Mouse (Mus musculus) thymus, postnatal 36 days (tissue): Measurements from ENCODE around the gene Apmap.

Experiments used
- DNase-seq, 2 experiments: peaks; one replicate each; pipeline ENCODE4 v3.0.0; 2022; ENCODE audit warnings: mixed read lengths in 2 of 2

Apmap gene

DNA sequence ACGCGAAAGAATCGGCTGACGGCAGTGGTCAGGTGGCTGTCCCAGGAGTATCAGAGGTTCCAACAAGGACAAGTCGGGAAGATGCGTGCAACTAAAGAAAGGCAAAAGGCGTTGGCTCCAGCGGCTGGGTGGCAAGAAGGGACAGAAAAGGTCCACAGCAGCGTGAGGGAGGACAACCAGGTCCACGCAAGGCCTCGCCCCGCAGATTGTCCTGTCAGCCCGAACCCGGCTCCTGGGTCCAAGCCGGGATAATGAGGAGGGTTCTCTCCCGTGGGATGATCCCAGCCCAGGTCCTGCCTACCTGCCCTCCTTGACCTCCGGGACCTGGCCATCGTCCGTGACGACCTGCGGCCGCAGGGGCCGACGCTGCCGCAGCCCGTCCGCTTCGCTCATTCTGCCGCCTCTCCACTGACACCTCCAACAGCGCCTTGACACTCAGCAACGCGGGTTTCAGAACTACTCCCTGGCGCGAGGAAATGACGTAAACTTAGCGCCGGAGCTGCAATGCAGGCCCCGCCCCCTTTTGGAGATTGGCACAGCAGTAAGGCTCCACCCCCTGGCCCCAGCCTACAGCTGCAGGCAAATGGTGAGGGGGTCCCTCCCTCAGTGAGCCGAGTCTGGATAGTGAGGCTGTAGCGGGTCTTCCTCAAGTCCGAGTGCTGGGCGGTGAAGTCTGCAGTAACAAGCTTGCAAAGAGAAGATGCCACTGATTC is at the start of gene Apmap:
Gene Apmap, minus strand, starts transcription at position 481 of the 713 bp plus-strand sequence.
- DNase-seq: peak; percentile 95 to 97

DNA sequence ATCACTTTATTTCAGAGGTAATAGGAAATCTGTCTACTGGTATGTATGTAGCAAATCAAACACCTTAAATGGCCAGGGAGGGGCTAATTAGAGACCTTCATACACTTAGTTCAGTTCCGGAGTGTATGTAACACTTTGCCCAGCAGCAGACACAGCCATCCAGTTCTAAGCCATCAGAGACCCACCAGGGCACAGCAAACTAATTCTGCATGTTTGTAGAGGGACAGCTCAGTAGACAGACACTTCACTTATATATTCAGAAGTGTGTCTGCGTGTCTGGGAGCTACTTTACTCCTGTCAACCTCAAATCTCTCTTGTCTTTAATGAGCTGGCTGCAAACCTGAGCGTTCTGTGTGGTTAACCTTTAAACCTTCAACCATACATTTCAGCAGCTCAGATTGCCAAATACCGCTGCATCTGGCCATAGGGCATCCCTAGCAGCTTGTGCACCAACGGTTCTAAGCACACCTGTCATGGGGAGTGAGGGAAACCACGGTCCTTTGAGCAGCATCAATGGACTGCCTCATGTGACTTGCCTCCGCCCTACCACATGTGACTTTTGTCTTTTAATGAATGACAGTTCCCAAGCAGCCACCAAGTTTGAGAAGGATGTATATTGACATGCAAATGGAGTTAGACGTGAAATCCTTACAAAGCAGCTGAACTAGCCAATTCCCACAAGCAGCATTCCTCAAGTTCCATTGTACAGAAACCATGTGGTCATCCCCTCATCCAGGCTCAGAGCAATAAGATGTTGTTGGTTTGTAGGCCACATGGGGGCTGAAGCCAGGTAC is 48.8 kb upstream of the Apmap start:
- peak; percentile 60 to 79 for DNase-seq

DNA sequence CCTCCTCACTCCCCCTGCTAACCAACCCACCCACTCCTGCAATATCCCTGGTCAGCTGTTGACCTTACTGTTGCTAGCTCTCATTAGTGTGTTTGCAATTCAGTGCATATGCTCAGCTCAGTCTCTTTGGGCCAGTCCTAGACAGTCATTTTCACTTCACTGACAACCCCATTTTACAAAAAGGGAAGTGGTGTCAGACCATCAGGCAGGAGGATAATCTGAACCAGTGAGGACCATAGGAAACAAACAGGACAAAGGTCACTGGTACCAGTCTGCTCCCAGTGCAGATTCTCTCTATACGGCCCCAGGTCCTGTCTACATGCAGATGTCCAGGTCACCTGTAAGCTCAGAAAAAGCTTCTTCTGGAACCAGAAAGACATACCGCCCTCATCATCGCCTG is 47.7 kb upstream of the Apmap start:
- no peak for DNase-seq

DNA sequence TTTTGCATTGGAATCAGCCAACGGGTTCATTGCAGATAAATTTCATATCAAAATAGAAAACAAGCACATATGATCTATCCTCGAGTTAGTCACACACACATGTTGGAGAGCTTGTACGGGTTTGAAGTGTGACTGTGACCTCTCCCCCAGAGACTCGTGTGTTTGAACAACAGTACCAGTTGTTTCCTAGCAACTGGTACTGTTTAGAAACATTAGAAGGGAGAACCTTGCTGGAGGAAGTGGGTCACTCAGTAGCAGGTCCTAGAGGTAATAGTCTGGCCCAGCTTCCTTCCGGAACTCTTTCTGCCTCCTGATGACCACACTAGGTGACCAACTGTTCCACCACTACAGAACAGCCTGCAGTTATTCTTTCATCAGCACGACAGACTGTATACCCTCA is 46.9 kb upstream of the Apmap start:
- DNase-seq: no peak

DNA sequence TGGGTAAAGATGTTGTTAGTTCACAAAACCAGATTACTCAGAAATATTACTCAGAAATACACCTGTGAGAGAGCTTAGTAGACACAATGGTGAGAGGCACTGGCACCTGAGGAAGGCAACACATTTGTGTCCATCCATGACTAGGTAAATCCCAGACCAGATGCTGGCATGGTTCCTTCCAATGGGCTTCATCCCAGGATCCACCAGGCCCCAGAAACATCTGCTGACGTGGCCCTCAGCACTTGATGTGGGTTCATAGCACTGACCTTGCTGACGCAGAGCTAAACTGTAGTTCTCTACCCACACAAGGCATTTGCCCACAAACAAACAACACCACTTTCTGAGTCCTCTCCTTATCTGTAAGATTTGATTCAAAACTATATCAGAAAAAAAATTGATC is 46.4 kb upstream of the Apmap start:
- DNase-seq: no peak

DNA sequence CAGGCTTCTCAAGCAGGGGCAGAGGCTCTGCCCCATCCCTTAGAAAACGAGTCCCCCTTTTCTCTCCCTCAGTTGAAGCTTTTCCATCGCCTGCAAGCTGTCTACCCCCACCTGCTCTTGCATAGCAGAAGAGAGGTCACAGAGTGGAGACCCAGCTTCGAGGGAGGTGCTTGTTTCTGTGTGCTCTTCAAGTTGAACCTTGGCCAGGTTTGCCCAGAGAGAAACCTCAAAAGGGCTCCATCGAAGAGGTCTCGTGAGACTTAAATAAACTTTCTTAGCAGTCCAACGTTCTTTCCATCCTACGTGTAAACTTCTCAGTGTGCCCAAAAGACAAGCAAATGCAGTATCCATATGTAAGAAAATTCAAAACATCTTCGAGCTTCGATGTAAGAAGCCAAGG is 43.0 kb upstream of the Apmap start:
- DNase-seq: peak in 1 of 2 experiments; percentile 9

DNA sequence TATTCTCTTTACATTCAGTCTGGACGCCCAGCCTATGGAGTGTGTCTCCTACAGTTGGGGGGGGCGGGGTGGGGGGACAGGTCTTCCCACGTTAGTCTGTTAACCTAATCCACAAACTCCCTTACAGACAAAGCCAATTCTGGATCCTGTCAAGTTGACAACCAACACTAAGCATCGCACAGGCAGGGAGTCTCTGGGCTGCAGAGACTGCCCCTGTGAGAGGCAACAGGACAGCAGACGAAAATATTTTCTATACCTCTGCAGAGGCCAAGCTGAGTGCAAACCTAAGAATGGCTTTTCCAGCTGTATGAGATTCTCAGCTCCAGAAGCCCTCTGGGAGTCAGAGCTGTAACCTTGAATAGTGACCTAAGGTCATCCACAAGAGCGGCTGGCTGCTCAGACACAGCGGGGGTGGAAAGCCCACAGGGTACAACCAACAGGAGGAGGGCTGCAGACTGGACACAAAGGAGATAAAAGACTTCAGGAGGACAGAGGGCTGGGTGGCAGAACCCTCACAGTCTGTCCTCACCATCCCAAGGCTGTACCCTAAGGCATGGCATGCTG is 42.2 kb upstream of the Apmap start:
- no peak for DNase-seq

DNA sequence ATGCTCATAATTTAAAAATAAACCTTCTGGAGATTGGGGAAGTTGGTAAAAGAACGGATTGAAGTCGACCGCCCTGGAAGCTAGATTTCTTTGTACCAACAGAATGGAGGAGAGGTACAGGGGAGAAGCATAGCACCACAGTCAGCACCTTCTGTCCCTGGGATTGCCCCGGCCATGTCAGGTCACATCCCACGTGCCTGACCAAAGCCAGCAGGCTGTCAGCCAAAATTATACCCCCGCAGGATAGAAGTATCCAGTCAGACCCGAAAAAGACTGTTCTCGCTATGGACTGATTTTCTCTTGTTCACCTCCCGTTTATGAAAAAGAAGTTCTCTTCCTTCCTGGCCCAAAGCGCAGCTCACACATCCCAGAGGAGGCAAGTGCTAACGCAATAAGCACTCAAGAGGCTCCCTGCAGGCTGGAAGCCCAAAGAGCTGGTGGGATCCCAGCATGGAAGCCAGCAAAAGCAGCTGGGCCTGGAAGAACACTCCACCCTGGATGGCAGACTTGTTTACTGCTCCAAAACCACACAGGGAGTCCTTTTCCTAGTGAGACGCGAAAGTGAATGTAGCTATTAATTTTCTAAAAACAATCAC is 40.0 kb upstream of the Apmap start:
- DNase-seq: no peak

DNA sequence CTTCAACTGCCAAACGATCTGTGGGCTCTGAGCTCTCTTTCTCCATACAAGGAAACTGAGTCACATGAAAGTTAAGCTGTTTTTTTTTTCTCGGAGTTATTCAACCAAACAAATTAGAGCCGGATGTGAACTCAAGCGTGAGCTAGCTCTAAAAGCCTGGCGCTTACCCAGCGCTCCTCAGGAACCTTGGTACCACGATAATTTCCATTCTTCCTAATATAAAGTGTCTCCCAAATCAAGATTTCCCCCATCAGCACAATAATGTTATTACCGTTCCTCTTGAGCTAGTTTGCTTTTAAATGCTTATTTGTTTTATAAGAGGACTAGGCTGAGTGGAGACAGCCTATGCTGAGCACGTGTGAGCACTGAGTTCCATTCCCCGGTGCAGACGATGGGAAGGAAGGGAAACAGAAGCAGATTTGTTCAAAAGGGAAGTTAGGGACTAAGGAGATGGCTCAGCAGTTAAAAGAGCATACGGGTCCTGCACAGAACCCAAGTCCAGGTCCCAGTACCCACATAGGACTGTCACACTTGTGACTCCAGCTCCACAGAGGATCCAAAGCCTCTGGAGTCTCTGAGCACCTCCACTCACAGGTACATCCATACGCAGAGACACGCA is 39.4 kb upstream of the Apmap start:
- no peak for DNase-seq

DNA sequence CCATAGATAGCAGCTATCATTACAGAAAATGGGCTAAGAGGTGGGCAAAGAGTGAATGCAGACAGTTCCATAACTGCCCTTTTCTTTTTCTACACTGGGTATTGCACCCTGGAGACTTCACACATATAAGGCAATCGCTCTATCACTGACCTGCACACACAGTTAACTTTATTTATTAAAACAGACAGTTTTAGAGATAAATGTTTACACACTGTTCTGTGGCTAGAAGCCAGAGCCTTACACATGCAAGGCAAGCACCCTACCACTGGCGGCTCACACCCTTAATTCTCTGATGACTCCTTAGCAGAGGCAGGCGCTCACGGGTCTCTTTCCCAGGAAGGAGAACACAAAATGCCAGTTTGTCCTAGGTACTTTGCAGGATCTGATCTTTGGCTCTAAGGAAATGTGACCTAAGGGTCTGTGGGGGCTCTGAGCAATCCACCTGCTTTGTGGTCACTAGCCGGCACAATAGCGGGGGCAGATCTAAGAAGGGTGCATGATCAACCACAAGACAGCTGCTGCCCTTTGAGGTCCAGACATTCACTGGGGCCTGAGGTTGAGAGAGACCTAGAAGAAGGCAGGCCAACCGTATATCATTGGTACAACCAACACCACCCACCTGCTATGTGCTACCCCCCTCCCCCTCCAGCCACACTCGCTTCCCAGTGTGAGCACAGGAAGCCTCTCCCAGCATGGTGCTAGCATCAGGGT is 38.2 kb upstream of the Apmap start:
- DNase-seq: no peak

DNA sequence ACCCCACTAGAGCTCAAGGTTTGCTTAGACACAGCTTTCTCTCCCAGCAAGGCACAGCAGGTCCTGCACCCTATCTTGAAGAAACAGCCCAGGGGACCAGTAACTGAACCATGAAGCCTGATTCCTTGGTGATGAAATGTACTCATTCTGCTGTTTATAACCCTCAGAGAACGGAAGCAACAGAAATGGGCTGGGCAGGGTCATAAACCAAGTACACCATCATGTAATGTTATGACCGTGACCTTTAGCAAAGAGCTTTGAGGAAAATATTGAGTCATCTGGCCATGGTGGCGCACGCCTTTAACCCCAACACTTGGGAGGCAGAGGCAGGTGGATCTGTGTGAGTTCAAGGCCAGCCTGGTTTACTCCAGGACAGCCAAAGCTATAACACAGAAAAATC is 36.9 kb upstream of the Apmap start:
- no peak for DNase-seq

DNA sequence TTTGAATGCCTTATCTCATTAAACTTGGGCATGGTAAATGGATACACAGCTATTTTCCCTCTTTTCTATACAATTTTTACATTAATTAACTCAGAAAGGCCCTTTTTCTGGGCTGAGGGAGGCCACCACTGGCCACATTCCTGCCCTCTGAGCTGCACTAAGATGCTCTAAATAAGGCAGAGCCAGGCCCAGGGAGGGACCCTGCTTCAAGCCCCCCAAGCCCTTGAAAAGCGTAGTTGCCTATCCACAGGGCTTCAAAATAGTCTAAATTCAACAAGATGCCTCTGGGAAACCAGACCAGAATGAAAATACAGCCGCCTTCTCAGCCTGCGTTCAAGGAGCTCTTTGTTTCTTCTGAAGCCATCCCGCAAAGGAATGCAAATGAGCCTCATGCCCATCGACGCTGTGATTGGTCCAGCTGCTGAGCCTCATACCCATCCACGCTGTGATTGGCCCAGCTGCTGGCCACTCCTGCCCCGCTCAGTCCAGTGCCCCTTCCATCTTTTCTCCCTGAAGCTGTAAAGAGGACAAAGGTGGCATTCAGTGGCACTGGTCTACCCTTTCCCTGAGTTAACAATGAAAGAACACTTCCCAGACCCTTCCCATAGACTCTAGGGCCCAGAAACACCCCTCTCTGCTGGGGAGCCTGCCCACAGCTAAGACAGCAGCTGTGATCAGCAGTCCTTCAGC is 35.5 kb upstream of the Apmap start:
- DNase-seq: no peak

DNA sequence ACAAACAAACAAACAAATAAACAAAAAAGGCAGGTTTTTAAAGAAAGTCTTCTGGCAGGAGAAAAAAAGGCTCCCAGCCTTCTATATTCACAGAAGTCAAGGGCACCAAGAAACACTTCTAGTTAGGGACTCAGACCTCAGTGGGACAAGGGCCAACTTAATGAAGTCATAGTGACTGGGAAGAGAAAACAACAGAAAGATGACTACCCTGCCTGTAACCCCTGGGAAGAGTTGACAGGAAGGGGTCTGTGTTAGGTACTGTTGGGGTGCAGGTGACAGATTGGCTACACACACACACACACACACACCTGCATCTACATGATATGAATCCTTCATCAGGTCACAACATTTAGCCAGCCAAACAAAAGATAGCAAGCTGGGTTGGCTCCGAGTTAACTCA is 34.8 kb upstream of the Apmap start:
- DNase-seq: no peak

DNA sequence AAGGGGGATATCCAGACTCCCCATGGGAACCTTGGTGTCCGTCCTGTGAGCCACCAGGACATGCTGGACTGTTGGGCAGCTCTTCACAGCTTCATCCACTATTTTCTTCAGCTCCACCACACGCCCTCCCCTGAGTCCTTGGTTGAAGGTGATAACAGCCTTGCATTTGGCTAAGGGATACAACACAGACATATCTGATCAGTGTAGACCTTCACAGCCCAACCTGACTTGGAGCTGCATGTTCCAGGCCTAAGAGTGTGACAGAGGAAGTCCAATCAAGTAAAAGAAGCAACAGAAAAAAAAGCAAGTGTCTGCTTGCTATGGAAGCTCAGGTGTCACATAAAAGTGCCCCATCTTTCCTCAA is 30.0 kb upstream of the Apmap start:
- no peak for DNase-seq

DNA sequence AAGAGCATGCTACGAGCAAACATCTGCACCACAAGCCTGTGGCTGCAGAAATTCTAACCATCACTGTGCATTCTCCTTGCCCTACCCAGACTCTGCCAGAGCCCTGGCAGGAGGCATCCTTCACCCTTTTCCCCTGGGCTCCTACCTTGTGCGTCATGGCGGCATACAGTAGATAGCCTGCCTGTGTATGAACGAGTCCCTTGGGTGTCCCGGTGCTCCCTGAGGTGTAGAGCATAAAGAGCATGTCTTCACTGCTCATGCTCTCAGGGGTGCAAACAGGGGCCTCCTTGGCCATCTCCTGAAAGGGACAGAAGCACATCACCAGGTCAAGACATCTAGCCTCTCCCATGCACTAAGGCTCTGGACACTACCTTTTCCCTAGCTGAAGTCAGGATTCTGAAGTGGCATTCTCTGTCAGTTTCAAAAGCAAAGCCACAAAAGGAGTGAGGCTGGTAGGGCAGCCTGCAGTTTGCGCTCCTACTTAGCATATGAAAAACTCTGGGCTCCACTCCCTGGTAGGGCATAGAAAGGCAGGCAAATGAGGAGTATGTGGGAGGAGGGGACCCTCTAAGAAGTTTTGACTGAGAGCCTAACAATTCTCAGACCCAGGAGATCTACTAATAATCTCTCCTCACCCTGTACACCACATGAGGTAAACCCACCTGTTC is 29.5 kb upstream of the Apmap start:
- DNase-seq: no peak

DNA sequence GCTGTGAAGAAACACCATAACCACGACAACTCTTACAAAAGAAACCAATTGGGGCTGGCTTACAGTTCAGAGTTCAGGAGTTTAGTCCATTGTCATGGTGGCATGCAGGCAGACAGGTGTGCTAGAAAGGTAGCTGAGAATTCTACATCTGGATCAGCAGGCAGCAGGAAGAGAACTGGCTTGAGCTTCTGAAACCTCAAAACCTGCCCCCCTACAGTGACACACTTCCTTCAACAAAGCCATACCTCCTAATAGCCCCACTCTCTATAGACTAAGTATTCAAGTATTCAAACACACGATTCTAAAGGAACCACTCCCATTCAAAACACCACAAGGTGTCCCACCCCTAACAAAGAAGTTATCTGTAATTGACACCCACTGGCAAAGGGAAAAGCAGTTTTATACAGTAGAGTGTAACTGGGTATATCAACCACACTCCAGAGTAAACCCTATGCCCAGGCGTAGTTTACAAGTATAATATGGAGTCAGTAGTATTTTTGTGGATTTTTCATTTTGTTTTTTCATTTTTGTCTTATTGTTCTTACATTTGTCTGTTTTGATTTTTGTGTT is 27.6 kb upstream of the Apmap start:
- DNase-seq: no peak

DNA sequence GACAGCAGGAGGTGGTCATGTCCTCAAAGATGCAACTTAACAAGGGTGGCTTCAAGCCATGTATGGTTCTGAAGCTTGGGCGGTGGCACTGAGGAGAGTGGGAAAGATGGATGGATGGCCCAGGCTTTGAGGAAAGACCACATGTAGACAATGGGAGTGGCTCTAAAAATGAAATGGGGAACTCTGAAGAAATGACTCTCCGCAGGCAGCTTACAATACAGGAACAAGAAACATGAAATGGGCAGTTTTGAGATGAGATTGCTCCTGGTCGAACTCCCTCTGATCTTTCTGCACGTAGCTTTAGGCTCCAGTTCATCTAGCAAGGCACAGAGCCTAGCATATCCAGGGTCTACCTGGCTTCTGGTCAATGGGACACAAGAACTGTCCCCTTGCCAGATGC is 20.9 kb upstream of the Apmap start:
- DNase-seq: no peak

DNA sequence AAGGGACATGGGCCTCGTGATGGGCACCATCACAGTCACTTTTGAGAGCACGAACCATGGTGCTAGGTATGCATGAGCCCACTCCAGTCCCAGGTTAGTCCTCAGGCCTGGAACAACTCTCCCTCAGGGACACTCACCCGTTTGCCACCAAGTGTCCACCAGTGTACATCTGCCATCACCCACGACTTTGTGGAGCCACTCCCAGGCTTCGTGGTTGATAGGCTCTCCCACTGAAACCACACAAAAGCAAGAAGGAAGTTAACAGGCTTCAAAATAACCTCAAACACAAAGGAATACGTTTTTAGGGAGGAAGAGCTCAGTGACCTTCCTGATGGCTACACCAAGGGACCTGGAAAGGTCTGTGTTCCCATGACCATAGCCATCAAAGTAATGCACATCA is 18.8 kb upstream of the Apmap start:
- no peak for DNase-seq

DNA sequence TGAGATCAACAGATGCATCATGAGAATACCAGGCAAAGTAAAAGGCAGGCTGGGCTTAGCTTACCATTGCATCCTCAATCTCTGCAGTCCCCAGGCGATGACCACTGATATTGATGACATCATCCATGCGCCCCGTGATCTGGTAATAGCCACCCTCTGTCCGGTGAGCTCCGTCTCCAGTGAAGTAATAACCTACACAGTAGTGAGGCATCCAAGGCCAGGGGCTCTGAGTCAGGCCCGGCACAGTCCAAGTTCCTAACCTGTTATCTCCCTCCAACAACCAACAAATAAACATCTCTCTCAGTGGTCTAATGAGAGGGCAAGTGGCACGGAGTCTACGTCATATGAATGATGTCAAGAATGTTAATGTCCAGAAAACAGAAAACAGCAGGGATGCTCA is 16.6 kb upstream of the Apmap start:
- no peak for DNase-seq

DNA sequence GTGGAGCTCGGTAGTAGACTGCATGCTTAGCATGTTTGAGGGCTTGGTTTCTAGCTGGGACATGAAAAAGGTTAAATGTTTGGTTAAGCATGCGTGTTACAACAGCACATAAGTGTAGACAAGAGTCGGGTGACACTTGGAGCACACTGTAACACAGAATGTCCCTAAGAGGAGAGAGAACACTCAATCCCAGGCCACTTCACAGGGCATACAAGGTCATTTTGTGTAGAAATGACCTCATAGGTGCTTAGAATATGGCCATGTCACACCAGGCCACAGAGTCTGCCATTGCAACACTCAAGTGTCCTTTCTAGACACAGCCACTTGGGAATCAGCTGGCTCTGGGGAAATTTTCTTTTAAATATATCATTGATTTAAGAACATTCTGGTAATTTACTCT is 15.6 kb upstream of the Apmap start:
- DNase-seq: no peak

DNA sequence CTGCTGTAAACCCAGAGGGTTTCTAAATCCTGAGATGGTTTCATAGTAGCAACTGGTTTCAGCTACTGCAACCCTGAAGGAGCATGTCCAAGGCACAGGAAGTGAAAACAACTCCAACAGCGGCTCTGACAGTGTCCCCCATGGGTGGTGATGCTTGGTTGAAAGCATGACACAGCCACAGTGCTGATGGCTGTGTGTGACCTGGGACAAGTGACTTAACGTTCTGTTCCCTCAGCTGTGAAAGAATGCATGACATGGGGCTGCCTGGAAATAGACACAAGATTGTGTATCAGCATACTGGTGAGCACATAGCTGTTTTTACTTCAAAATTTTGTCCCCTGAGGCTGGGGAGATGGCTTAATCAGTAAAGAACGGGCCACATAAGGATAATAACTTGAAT is 13.3 kb upstream of the Apmap start:
- DNase-seq: no peak
